Mouse (Mus musculus): ENCODE results near the gene Ms4a4b.
"Not testable (repeated sequence)": the region's sequence is repeated elsewhere in the genome, so short reads cannot be mapped to it uniquely, and the experiment has no call there.

DNA sequence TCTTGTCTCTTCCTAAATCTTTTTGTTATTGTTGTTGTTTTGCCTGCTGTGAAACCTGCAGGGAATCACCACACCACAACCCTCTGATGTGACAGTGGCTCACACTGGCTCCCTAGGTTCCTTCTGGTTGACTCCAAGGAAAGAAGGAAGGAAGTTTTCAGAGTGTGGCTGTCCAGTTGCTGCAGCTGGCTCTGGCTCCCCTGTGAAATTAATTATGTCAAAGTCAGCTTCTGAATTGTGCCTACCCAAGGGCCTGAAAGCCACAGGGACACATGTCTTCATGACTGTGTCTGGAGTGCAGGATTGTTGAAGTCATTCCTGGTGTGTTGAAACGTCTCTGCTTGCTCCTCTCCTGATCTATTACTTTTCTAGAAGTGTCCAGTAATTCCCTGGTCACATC lies 25.0 kb downstream of the Ms4a4b start:
- TF ChIP-seq CTCF (IDR thresholded peaks at IDR 0.05); POLR2A (IDR thresholded peaks at IDR 0.05; ENCODE audit: insufficient read depth, low read depth, low read length): not testable (repeated sequence)
